Mouse (Mus musculus): ENCODE data around the gene Cd274.

The Cd274 gene

GRCm38 (mm10) chr19:29436793-29437479 is 69.7 kb downstream of the Cd274 start:
- no peak for DNase-seq
